Mouse (Mus musculus) liver, embryonic 15.5 days (tissue): ENCODE measurements at regions not wholly inside any gene's neighbourhood (a gene's known extent, or its start where the extent isn't known, plus 50 kb on each side); places are given as distances from the start of the nearest gene placed in this dataset.

Experiments used
- ATAC-seq: fragments of 200-750 bp; cut with Nextera tagmentation; 2 replicates; pipeline ENCODE4 v1.8.0; 2017; ENCODE audit warnings: moderate number of reproducible peaks, mild to moderate bottlenecking, moderate library complexity; ENCODE audit not compliant: insufficient read depth
- H3K27ac ChIP-seq: fragments of 300-500 bp; sonication (generic); replicated peaks from 2 replicates; pipeline ENCODE4 v1.5.1; 2015; ENCODE audit warnings: mild to moderate bottlenecking, inconsistent platforms
- H3K27me3 ChIP-seq: fragments of 300-500 bp; sonication (generic); 2 replicates; pipeline ENCODE4 v1.6.1; 2015; ENCODE audit warnings: mild to moderate bottlenecking, inconsistent platforms
- H3K36me3 ChIP-seq: fragments of 300-500 bp; sonication (generic); replicated peaks from 2 replicates; pipeline ENCODE4 v1.6.1; 2015; ENCODE audit warnings: moderate library complexity, mild to moderate bottlenecking, inconsistent platforms
- H3K4me1 ChIP-seq: fragments of 300-500 bp; sonication (generic); replicated peaks from 2 replicates; pipeline ENCODE4 v1.6.1; 2015; ENCODE audit warnings: inconsistent platforms
- H3K4me2 ChIP-seq: fragments of 300-500 bp; sonication (generic); 2 replicates; pipeline ENCODE4 v1.6.1; 2015; ENCODE audit warnings: moderate library complexity, mild to moderate bottlenecking, inconsistent platforms
- H3K4me3 ChIP-seq: fragments of 300-500 bp; sonication (generic); replicated peaks from 2 replicates; pipeline ENCODE4 v1.5.1; 2015; ENCODE audit warnings: mild to moderate bottlenecking, inconsistent platforms
- H3K9ac ChIP-seq: fragments of 300-500 bp; sonication (generic); 2 replicates; pipeline ENCODE4 v1.6.1; 2015; ENCODE audit warnings: moderate library complexity, mild to moderate bottlenecking, inconsistent platforms
- H3K9me3 ChIP-seq: fragments of 300-500 bp; sonication (generic); replicated peaks from 2 replicates; pipeline ENCODE4 v1.6.1; 2016; ENCODE audit warnings: inconsistent platforms
- WGBS: fragments of 180-500 bp; shearing (Covaris S2); methylation state at CpG from one replicate; pipeline ENCODE4 v1.1.7; 2015; ENCODE audit warnings: mixed read lengths; ENCODE audit not compliant: insufficient replicate concordance; 5-methylcytosine and 5-hydroxymethylcytosine counted together

- Histone ChIP-seq H3K27ac (no peak overlapping the region), H3K27me3 (peaks cover 33% of the 10 kb centered on the region), H3K9me3 (no peaks in the 10 kb centered on the region), H3K4me2 (no peak overlapping the region), H3K36me3 (no peaks in the 10 kb centered on the region), H3K4me3 (no peak overlapping the region), H3K9ac (no peak overlapping the region), H3K4me1 (peaks cover 6% of the 10 kb centered on the region)
- no peak for ATAC-seq
- 64% methylated on average over 7 of the region's 7 CpGs for WGBS
Measured at GRCm38 (mm10) chr11:84610774-84611624, 85.7 kb upstream of the Lhx1 start.

GRCm38 (mm10) chr11:84604781-84605180 is 79.4 kb upstream of the Lhx1 start:
- WGBS: 17% methylated on average over 6 of the region's 6 CpGs
- no peaks in the 10 kb centered on the region for H3K9me3 ChIP-seq
- no peak overlapping the region for H3K27ac ChIP-seq
- no peak overlapping the region for H3K4me3 ChIP-seq
- H3K27me3 ChIP-seq: peaks cover 79% of the 10 kb centered on the region
- no peak overlapping the region for H3K9ac ChIP-seq
- no peaks in the 10 kb centered on the region for H3K36me3 ChIP-seq
- no peak for ATAC-seq
- H3K4me2 ChIP-seq: no peak overlapping the region
- H3K4me1 ChIP-seq: no peaks in the 10 kb centered on the region

- Histone ChIP-seq H3K27me3 (peaks cover 52% of the 10 kb centered on the region; the same call in 1 of the 2 replicates), H3K36me3 (no peaks in the 10 kb centered on the region), H3K27ac (no peak overlapping the region), H3K4me3 (no peak overlapping the region), H3K4me2 (no peak overlapping the region), H3K4me1 (0 out of 2 replicates have a peak, but pooled peaks cover 9% of the 10 kb centered on the region), H3K9ac (no peak overlapping the region), H3K9me3 (no peaks in the 10 kb centered on the region)
- no peak for ATAC-seq
- 64% methylated on average over 15 of the region's 15 CpGs for WGBS
Measured at GRCm38 (mm10) chr11:84599267-84599841, 74.0 kb upstream of the Lhx1 start.

GRCm38 (mm10) chr11:84597572-84598295 is 72.4 kb upstream of the Lhx1 start:
- no peaks in the 10 kb centered on the region for H3K9me3 ChIP-seq
- peaks cover 21% of the 10 kb centered on the region for H3K4me1 ChIP-seq
- no peak overlapping the region for H3K4me2 ChIP-seq
- H3K27ac ChIP-seq: no peak overlapping the region
- no peak overlapping the region for H3K4me3 ChIP-seq
- H3K36me3 ChIP-seq: no peaks in the 10 kb centered on the region
- 54% methylated on average over 9 of the region's 9 CpGs for WGBS
- peaks cover 39% of the 10 kb centered on the region; the same call in 1 of the 2 replicates for H3K27me3 ChIP-seq
- H3K9ac ChIP-seq: no peak overlapping the region
- no peak for ATAC-seq

- H3K27me3 ChIP-seq: peaks cover 19% of the 10 kb centered on the region
- 11% methylated on average over 6 of the region's 6 CpGs for WGBS
- no peak overlapping the region; the same call in 1 of the 2 replicates for H3K27ac ChIP-seq
- H3K9ac ChIP-seq: no peak overlapping the region
- H3K4me1 ChIP-seq: peaks cover 29% of the 10 kb centered on the region
- no peaks in the 10 kb centered on the region for H3K36me3 ChIP-seq
- ATAC-seq: peak; percentile 92
- H3K9me3 ChIP-seq: no peaks in the 10 kb centered on the region
- H3K4me3 ChIP-seq: no peak overlapping the region
- H3K4me2 ChIP-seq: peak overlapping the region; percentile 29
Measured at GRCm38 (mm10) chr11:84592715-84593339, 67.5 kb upstream of the Lhx1 start.

- no peaks in the 10 kb centered on the region for H3K36me3 ChIP-seq
Measured at GRCm38 (mm10) chr11:84587107-84587506, 61.8 kb upstream of the Lhx1 start.

GRCm38 (mm10) chr11:84585626-84586025 is 60.3 kb upstream of the Lhx1 start:
- Histone ChIP-seq H3K4me2 (no peak overlapping the region), H3K36me3 (no peaks in the 10 kb centered on the region), H3K9ac (no peak overlapping the region), H3K27ac (no peak overlapping the region), H3K9me3 (no peaks in the 10 kb centered on the region), H3K27me3 (peaks cover 64% of the 10 kb centered on the region), H3K4me1 (no peaks in the 10 kb centered on the region; the same call in 1 of the 2 replicates), H3K4me3 (no peak overlapping the region)
- no peak for ATAC-seq
- WGBS: 33% methylated on average over 3 of the region's 3 CpGs

More at GRCm38 (mm10) chr11:84587107-84587506, 61.8 kb upstream of the Lhx1 start:
- peaks cover 51% of the 10 kb centered on the region for H3K27me3 ChIP-seq
- H3K9me3 ChIP-seq: no peaks in the 10 kb centered on the region
- 49% methylated on average over 14 of the region's 14 CpGs for WGBS
- H3K4me2 ChIP-seq: no peak overlapping the region
- ATAC-seq: no peak
- no peak overlapping the region for H3K27ac ChIP-seq
- H3K9ac ChIP-seq: no peak overlapping the region
- peaks cover 4% of the 10 kb centered on the region for H3K4me1 ChIP-seq
- H3K4me3 ChIP-seq: no peak overlapping the region

- H3K4me2 ChIP-seq: no peak overlapping the region
- peaks cover 48% of the 10 kb centered on the region for H3K27me3 ChIP-seq
- H3K4me3 ChIP-seq: no peak overlapping the region
- 72% methylated on average over 17 of the region's 17 CpGs for WGBS
- no peak overlapping the region for H3K9ac ChIP-seq
- no peak overlapping the region for H3K27ac ChIP-seq
- H3K9me3 ChIP-seq: no peaks in the 10 kb centered on the region
- H3K36me3 ChIP-seq: no peaks in the 10 kb centered on the region
- no peak for ATAC-seq
- H3K4me1 ChIP-seq: no peaks in the 10 kb centered on the region; the same call in 1 of the 2 replicates
Measured at GRCm38 (mm10) chr11:84578805-84579541, 53.6 kb upstream of the Lhx1 start.
